ENCODE assay signal across 9 mouse cellular contexts in genomic region chr1:64337619-64338574, GRCm38 (mm10).
DNase-seq lines count a peak whose midpoint lies in the region; ATAC-seq lines count a peak whose summit lies in the region.
"Had no signal": no experiment of that assay in that cellular context is flagged by ENCODE, and none has a peak within 500 bp of the region (broad histone marks: within the 10 kb centered on the region; RNA-seq: fewer than 3 reads in every experiment).

No protein-coding gene starts in this region.

- no peak overlapping the region for H3K9ac ChIP-seq in kidney, embryonic 15.5 days
- no peak overlapping the region for H3K9ac ChIP-seq in forebrain, embryonic 12.5 days
- H3K9ac ChIP-seq: liver, embryonic 15.5 days had no signal

- no peaks in the 10 kb centered on the region for H3K36me3 ChIP-seq in kidney, embryonic 15.5 days
- no peaks in the 10 kb centered on the region for H3K36me3 ChIP-seq in forebrain, embryonic 12.5 days (replicated peaks)
- no peaks in the 10 kb centered on the region for H3K36me3 ChIP-seq in macrophage (ENCODE audit: inconsistent target)
- H3K36me3 ChIP-seq in limb, embryonic 10.5 days = no peaks in the 10 kb centered on the region
- H3K36me3 ChIP-seq: liver, embryonic 15.5 days had no signal

- no peak for DNase-seq in kidney, adult 8-10 months
- DNase-seq in retina, embryonic 14.5 days (ENCODE audit: low spot score) = peak; percentile 59
- no peak for DNase-seq in limb, embryonic 10.5 days (ENCODE audit: low spot score)
- DNase-seq in B cell, adult 2 months = no peak
- no peak for DNase-seq in heart, postnatal 10 days

- no peak overlapping the region for H3K27ac ChIP-seq in kidney, embryonic 15.5 days
- H3K27ac ChIP-seq in forebrain, embryonic 12.5 days = peak overlapping the region; percentile 22; the same call in 1 of the 2 replicates
- H3K27ac ChIP-seq in macrophage = peak overlapping the region; percentile 58
- no peak overlapping the region for H3K27ac ChIP-seq in limb, embryonic 10.5 days
- H3K27ac ChIP-seq: liver, embryonic 15.5 days had no signal

- intact Hi-C loops in heart, postnatal 10 days (cut with DNase I) = no loop called here

- H3K4me1 ChIP-seq in kidney, embryonic 15.5 days = peaks cover 8% of the 10 kb centered on the region
- H3K4me1 ChIP-seq in forebrain, embryonic 12.5 days = peaks cover 12% of the 10 kb centered on the region
- peaks cover 10% of the 10 kb centered on the region for H3K4me1 ChIP-seq in limb, embryonic 10.5 days
- H3K4me1 ChIP-seq: liver, embryonic 15.5 days had no signal

- ATAC-seq in kidney, embryonic 15.5 days (replicated peaks; ENCODE audit: low FRiP score) = no peak
- ATAC-seq in forebrain, embryonic 12.5 days (ENCODE audit: low FRiP score) = peak; percentile 41

- H3K79me2 ChIP-seq in macrophage (ENCODE audit: inconsistent target) = no peaks in the 10 kb centered on the region

- 44% methylated on average over 25 of the region's 25 CpGs for WGBS in kidney, embryonic 15.5 days
- 39% methylated on average over 25 of the region's 25 CpGs for WGBS in forebrain, embryonic 12.5 days
- 78% methylated on average over 25 of the region's 25 CpGs for WGBS in macrophage (ENCODE audit: missing documents)
- WGBS in limb, embryonic 10.5 days = 70% methylated on average over 25 of the region's 25 CpGs

- peak overlapping the region; percentile 41 for H3K4me2 ChIP-seq in kidney, embryonic 15.5 days
- peak overlapping the region; percentile 32 for H3K4me2 ChIP-seq in forebrain, embryonic 12.5 days
- H3K4me2 ChIP-seq: liver, embryonic 15.5 days had no signal

- no peaks in the 10 kb centered on the region for H3K27me3 ChIP-seq in kidney, embryonic 15.5 days
- H3K27me3 ChIP-seq in forebrain, embryonic 12.5 days = peaks cover 3% of the 10 kb centered on the region; the same call in 1 of the 2 replicates
- no peaks in the 10 kb centered on the region for H3K27me3 ChIP-seq in limb, embryonic 10.5 days (ENCODE audit: low read depth, poor library complexity, severe bottlenecking)
- H3K27me3 ChIP-seq: liver, embryonic 15.5 days had no signal

- H3K4me3 ChIP-seq in kidney, embryonic 15.5 days (replicated peaks) = 0 out of 2 replicates have a peak overlapping the region, but pooled peaks have one; percentile 0
- H3K4me3 ChIP-seq in forebrain, embryonic 12.5 days (replicated peaks) = no peak overlapping the region
- H3K4me3 ChIP-seq in macrophage (ENCODE audit: inconsistent target) = no peak overlapping the region
- no peak overlapping the region for H3K4me3 ChIP-seq in limb, embryonic 10.5 days
- H3K4me3 ChIP-seq: liver, embryonic 15.5 days had no signal

- H3K9me3 ChIP-seq in kidney, embryonic 15.5 days (replicated peaks) = no peaks in the 10 kb centered on the region
- H3K9me3 ChIP-seq in forebrain, embryonic 12.5 days = no peaks in the 10 kb centered on the region
- H3K9me3 ChIP-seq in limb, embryonic 10.5 days (replicated peaks) = no peaks in the 10 kb centered on the region
- H3K9me3 ChIP-seq: liver, embryonic 15.5 days had no signal

Comparison
In these comparisons a context has a peak if more than half of its experiments do, and no peak if none do; other contexts are left out.
1. H3K27ac ChIP-seq: peak in forebrain, embryonic 12.5 days (single experiment) and macrophage (single experiment); none in kidney, embryonic 15.5 days (single experiment) and limb, embryonic 10.5 days (single experiment).